Mouse (Mus musculus) spleen, adult 2 months (tissue): Measurements from ENCODE around the gene Lrrc14b. TPM values are rescaled to one million over a fixed set of nuclear protein-coding genes. Genes with fewer than 3 reads are reported as not detected.

Experiments
- DNase-seq, 2 experiments: peaks; one replicate each; pipeline versions ENCODE4 v3.0.0 to v3.0.0-alpha.2; 2012 to 2021; ENCODE audit warnings: low spot score in 2 of 2, low read depth in 1 of 2
- H3K27ac ChIP-seq: fragments of 200-500 bp; 2 replicates; pipeline ENCODE4 v1.5.1; 2012; ENCODE audit warnings: low read length, inconsistent platforms; ENCODE audit not compliant: insufficient read depth
- H3K27me3 ChIP-seq: fragments of 200-500 bp; 2 replicates; pipeline ENCODE4 v1.6.1; 2012; ENCODE audit warnings: mild to moderate bottlenecking, moderate library complexity, low read length, inconsistent platforms; ENCODE audit not compliant: control insufficient read depth, insufficient read depth
- H3K36me3 ChIP-seq: fragments of 200-500 bp; 2 replicates; pipeline ENCODE4 v1.6.1; 2012; ENCODE audit warnings: mild to moderate bottlenecking, low read length, inconsistent platforms; ENCODE audit not compliant: control insufficient read depth, insufficient read depth
- H3K4me1 ChIP-seq: fragments of 200-500 bp; 2 replicates; pipeline ENCODE4 v1.6.1; 2011; ENCODE audit warnings: inconsistent platforms; ENCODE audit not compliant: control insufficient read depth, insufficient read depth, insufficient read length
- H3K4me3 ChIP-seq: fragments of 200-500 bp; 2 replicates; pipeline ENCODE4 v1.5.1; 2011; ENCODE audit warnings: mild to moderate bottlenecking, inconsistent platforms; ENCODE audit not compliant: insufficient read depth, insufficient read length; ENCODE audit errors: extremely low read depth
- CTCF ChIP-seq: fragments of 200-500 bp; IDR thresholded peaks from 2 replicates; pipeline ENCODE4 v1.5.1; 2011; ENCODE audit warnings: mild to moderate bottlenecking, inconsistent platforms; ENCODE audit not compliant: insufficient read depth, insufficient read length, insufficient replicate concordance; ENCODE audit errors: extremely low read depth
- POLR2A ChIP-seq: fragments of 200-500 bp; IDR thresholded peaks from 2 replicates; pipeline ENCODE4 v1.6.1; 2011; ENCODE audit warnings: low read depth, low read length, inconsistent platforms
- WGBS: fragments of 180-500 bp; shearing (Covaris S2); methylation state at CpG from one replicate; pipeline ENCODE4 v1.1.7; 2018; 5-methylcytosine and 5-hydroxymethylcytosine counted together
- polyA plus RNA-seq: library from polyadenylated mRNA; depleted of rRNA; stranded (reverse); fragments of >200 nt; gene quantifications from 2 replicates; pipeline ENCODE4 v1.2.3, GENCODE M21; 2012; rRNA removed

The Lrrc14b gene
- 0.07 TPM in 1 of 2 replicates, not detected in the other for polyA plus RNA-seq

- no peak for DNase-seq
- TF ChIP-seq CTCF, result no peak
- TF ChIP-seq POLR2A, result no peak
- Histone ChIP-seq H3K27me3 (no peaks in the 10 kb centered on the region), H3K4me3 (no peak within 1 kb of the TSS), H3K36me3 (no peaks in the 10 kb centered on the region; the same call in 1 of the 2 replicates), H3K4me1 (peaks cover 5% of the 10 kb centered on the region; the same call in 1 of the 2 replicates), H3K27ac (no peak within 1 kb of the TSS)
- WGBS, result 44% methylated on average over 8 of the region's 8 CpGs
These were observed at the start of gene Lrrc14b for GRCm38 (mm10) chr13:74363859-74364235. Lrrc14b (minus strand) TSS chr13:74364005.

- Histone ChIP-seq H3K4me3 (no peak within 1 kb of the TSS), H3K4me1 (no peaks in the 10 kb centered on the region), H3K27me3 (no peaks in the 10 kb centered on the region), H3K27ac (no peak within 1 kb of the TSS), H3K36me3 (no peaks in the 10 kb centered on the region)
- no peak for TF ChIP-seq CTCF
- no peak for TF ChIP-seq POLR2A
- 39% methylated on average over 11 of the region's 11 CpGs for WGBS
- DNase-seq, result no peak
These were observed 35.6 kb upstream of the Lrrc14b start, which contains the start of gene Ftl1-ps1 for GRCm38 (mm10) chr13:74399298-74399839. Ftl1-ps1 (plus strand) TSS chr13:74399694.

GRCm38 (mm10) chr13:74391156-74391555 is 27.4 kb upstream of the Lrrc14b start:
- DNase-seq, result no peak
- no peaks in the 10 kb centered on the region for H3K4me1 ChIP-seq
- TF ChIP-seq POLR2A, result no peak
- TF ChIP-seq CTCF, result no peak
- no peaks in the 10 kb centered on the region for H3K27me3 ChIP-seq
- H3K36me3 ChIP-seq, result no peaks in the 10 kb centered on the region
- H3K27ac ChIP-seq, result no peak overlapping the region
- WGBS, result 74% methylated on average over 2 of the region's 2 CpGs
- H3K4me3 ChIP-seq, result no peak overlapping the region

GRCm38 (mm10) chr13:74390371-74390990 is 26.7 kb upstream of the Lrrc14b start, which contains the start of gene Zfp72:
Zfp72 (minus strand) TSS chr13:74390836.
- Histone ChIP-seq H3K27ac (peak within 1 kb of the TSS; percentile 21; the same call in 1 of the 2 replicates), H3K4me1 (no peaks in the 10 kb centered on the region), H3K36me3 (no peaks in the 10 kb centered on the region), H3K27me3 (no peaks in the 10 kb centered on the region), H3K4me3 (peak within 1 kb of the TSS; percentile 73)
- 4% methylated on average over 14 of the region's 14 CpGs for WGBS
- TF ChIP-seq POLR2A, result no peak
- TF ChIP-seq CTCF, result no peak
- DNase-seq, result peak; percentile 48 to 60

- H3K27me3 ChIP-seq, result no peaks in the 10 kb centered on the region
- no peak for TF ChIP-seq POLR2A
- TF ChIP-seq CTCF, result no peak
- DNase-seq, result no peak
- 69% methylated on average over 6 of the region's 6 CpGs for WGBS
- no peak overlapping the region for H3K27ac ChIP-seq
- no peak overlapping the region for H3K4me3 ChIP-seq
- no peaks in the 10 kb centered on the region for H3K4me1 ChIP-seq
- no peaks in the 10 kb centered on the region for H3K36me3 ChIP-seq
These were observed 25.9 kb upstream of the Lrrc14b start for GRCm38 (mm10) chr13:74389730-74390129.

GRCm38 (mm10) chr13:74382289-74382688 is 18.5 kb upstream of the Lrrc14b start:
- Histone ChIP-seq H3K36me3 (no peaks in the 10 kb centered on the region), H3K4me3 (no peak overlapping the region), H3K27me3 (no peaks in the 10 kb centered on the region), H3K4me1 (no peaks in the 10 kb centered on the region), H3K27ac (no peak overlapping the region)
- TF ChIP-seq CTCF (no peak), POLR2A (no peak)
- WGBS, result 71% methylated on average over 3 of the region's 3 CpGs
- DNase-seq, result no peak
